Mouse (Mus musculus) brain, embryonic 14.5 days (tissue): ENCODE measurements around the gene Sgms2.

ENCODE experiments used
- CTCF ChIP-seq: fragments of 200-500 bp; IDR thresholded peaks from 2 replicates; pipeline ENCODE4 v1.5.1; 2012; ENCODE audit warnings: inconsistent platforms, mild to moderate bottlenecking, moderate library complexity, borderline replicate concordance; ENCODE audit not compliant: insufficient read depth, insufficient read length; ENCODE audit errors: extremely low read depth
- POLR2A ChIP-seq: fragments of 200-500 bp; IDR thresholded peaks from 2 replicates; pipeline ENCODE4 v1.6.1; 2012; ENCODE audit warnings: mild to moderate bottlenecking, inconsistent platforms, borderline replicate concordance; ENCODE audit not compliant: poor library complexity, insufficient read depth, insufficient read length, severe bottlenecking; ENCODE audit errors: extremely low read depth

GRCm38 (mm10) chr3:131493194-131493593, 2.0 kb upstream of the Sgms2 start:
- TF ChIP-seq POLR2A (no peak), CTCF (no peak)
